Mouse (Mus musculus) cerebellum, adult 2 months (tissue): ENCODE measurements around the gene Picalm.

Source experiments
- CTCF ChIP-seq: fragments of 200-500 bp; IDR thresholded peaks from 2 replicates; pipeline ENCODE4 v1.5.1; 2011; ENCODE audit warnings: low read depth, mild to moderate bottlenecking, control low read depth, low read length, moderate library complexity, borderline replicate concordance; ENCODE audit not compliant: insufficient read depth
- POLR2A ChIP-seq: fragments of 200-500 bp; IDR thresholded peaks from 2 replicates; pipeline ENCODE4 v1.6.1; 2011; ENCODE audit warnings: low read length, control low read depth, borderline replicate concordance; ENCODE audit not compliant: insufficient read depth

- 0 out of 2 replicates have a peak, but pooled peaks have one; percentile 6 for TF ChIP-seq CTCF
- TF ChIP-seq POLR2A, result no peak
Observed at GRCm38 (mm10) chr7:90252946-90253345, 122.9 kb downstream of the Picalm start.
